Mouse (Mus musculus): ENCODE results near the gene Hcst.

DNA sequence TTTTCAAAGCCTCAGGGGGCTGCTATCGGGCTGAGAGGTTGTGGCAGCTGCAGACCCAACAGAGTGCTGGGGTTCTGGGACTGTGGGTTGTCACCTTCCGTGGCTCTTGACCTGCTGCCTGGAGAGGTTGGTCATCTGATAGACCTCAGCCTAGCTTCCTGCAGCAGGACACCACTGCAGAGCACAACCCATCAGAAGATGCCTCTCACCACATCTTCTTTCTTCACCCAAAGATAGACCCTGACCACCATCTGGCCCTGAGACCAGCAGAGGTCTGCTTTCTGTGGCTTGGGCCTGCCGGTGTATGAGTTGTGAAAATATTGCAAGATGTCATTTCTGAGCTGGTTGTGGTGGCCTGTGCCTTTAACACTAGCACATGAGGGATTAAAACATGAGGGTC lies 8.6 kb downstream of the Hcst start:
- TF ChIP-seq POLR2A (IDR thresholded peaks at IDR 0.05; ENCODE audit: extremely low read depth, insufficient read depth, low read length) (no peak), CTCF (IDR thresholded peaks at IDR 0.05; ENCODE audit: low read depth, low read length) (no peak)
